Mouse (Mus musculus) A20 (cell line): ENCODE measurements around the gene Kremen2.
"Not testable (repeated sequence)": the region's sequence is repeated elsewhere in the genome, so short reads cannot be mapped to it uniquely, and the experiment has no call there.

Experiments used
- DNase-seq: peaks from one replicate; pipeline ENCODE4 v3.0.0-alpha.2; 2011; ENCODE audit warnings: low read depth, low spot score

Gene Kremen2

GRCm38 (mm10) chr17:23745301-23746251, at the start of gene Kremen2:
Gene Kremen2, minus strand, starts transcription at chr17:23745833.
- DNase-seq: peak; percentile 10

- DNase-seq: no peak
Measured at GRCm38 (mm10) chr17:23795323-23795722, 49.7 kb upstream of the Kremen2 start.

GRCm38 (mm10) chr17:23791079-23791357, 45.4 kb upstream of the Kremen2 start:
- no peak for DNase-seq

GRCm38 (mm10) chr17:23790269-23791078, 44.8 kb upstream of the Kremen2 start, which contains the start of gene Srrm2:
Gene Srrm2, plus strand, starts transcription at chr17:23790532.
- DNase-seq: no peak

GRCm38 (mm10) chr17:23789749-23790268, 44.2 kb upstream of the Kremen2 start:
- DNase-seq: no peak

- DNase-seq: no peak
Measured at GRCm38 (mm10) chr17:23788973-23789372, 43.3 kb upstream of the Kremen2 start.

- no peak for DNase-seq
Measured at GRCm38 (mm10) chr17:23786510-23786931, 40.9 kb upstream of the Kremen2 start.

GRCm38 (mm10) chr17:23785561-23786471, 40.2 kb upstream of the Kremen2 start, which contains the start of gene Flywch2:
Gene Flywch2, minus strand, starts transcription at chr17:23786081.
- no peak for DNase-seq

GRCm38 (mm10) chr17:23783352-23783751, 37.7 kb upstream of the Kremen2 start:
- no peak for DNase-seq

GRCm38 (mm10) chr17:23778447-23778846, 32.8 kb upstream of the Kremen2 start:
- no peak for DNase-seq

GRCm38 (mm10) chr17:23777141-23777540, 31.5 kb upstream of the Kremen2 start:
- no peak for DNase-seq

- DNase-seq: no peak
Measured at GRCm38 (mm10) chr17:23776216-23776615, 30.6 kb upstream of the Kremen2 start.

- peak; percentile 84 for DNase-seq
Measured at GRCm38 (mm10) chr17:23774090-23774489, 28.5 kb upstream of the Kremen2 start.

- DNase-seq: no peak
Measured at GRCm38 (mm10) chr17:23773676-23774075, 28.0 kb upstream of the Kremen2 start.

- DNase-seq: not testable (repeated sequence)
Measured at GRCm38 (mm10) chr17:23772219-23772556, 26.6 kb upstream of the Kremen2 start.

GRCm38 (mm10) chr17:23771284-23772218, 25.9 kb upstream of the Kremen2 start, which contains the start of gene Flywch1:
Gene Flywch1, minus strand, starts transcription at chr17:23771602.
- peak; percentile 98 for DNase-seq

GRCm38 (mm10) chr17:23770896-23771283, 25.3 kb upstream of the Kremen2 start:
- DNase-seq: no peak

- no peak for DNase-seq
Measured at GRCm38 (mm10) chr17:23770493-23770892, 24.9 kb upstream of the Kremen2 start.

GRCm38 (mm10) chr17:23762976-23763375, 17.3 kb upstream of the Kremen2 start:
- DNase-seq: no peak

GRCm38 (mm10) chr17:23761155-23761554, 15.5 kb upstream of the Kremen2 start:
- no peak for DNase-seq
